Mouse (Mus musculus): ENCODE data around the gene Kdm4b. TPM values are rescaled to one million over a fixed set of nuclear protein-coding genes. Genes with fewer than 3 reads are reported as not detected.

Kdm4b gene
- total RNA-seq, 2 experiments from 2014 or later = 87.8 to 96.3 TPM

GRCm38 (mm10) chr17:56332987-56333386, 7.1 kb downstream of the Kdm4b start:
- no peak for DNase-seq (ENCODE audit: low spot score in 2 of 2)
- no peak overlapping the region for H3K4me3 ChIP-seq
- TF ChIP-seq CTCF (conservative IDR thresholded peaks at IDR 0.05) = peak; percentile 59; the same call in 1 of the 2 replicates
- H3K27ac ChIP-seq = no peak overlapping the region

GRCm38 (mm10) chr17:56337190-56337589, 11.3 kb downstream of the Kdm4b start:
- DNase-seq (ENCODE audit: low spot score in 2 of 2) = peak in 1 of 2 experiments; percentile 55
- peak; percentile 82 for TF ChIP-seq CTCF (conservative IDR thresholded peaks at IDR 0.05)
- no peak overlapping the region; the same call in 1 of the 2 replicates for H3K27ac ChIP-seq
- H3K4me3 ChIP-seq = no peak overlapping the region

- Histone ChIP-seq H3K4me3 (no peak overlapping the region), H3K27ac (no peak overlapping the region)
- TF ChIP-seq CTCF (conservative IDR thresholded peaks at IDR 0.05) = no peak
- no peak for DNase-seq (ENCODE audit: low spot score in 2 of 2)
Measured at GRCm38 (mm10) chr17:56337791-56338190, 11.9 kb downstream of the Kdm4b start.

DNA sequence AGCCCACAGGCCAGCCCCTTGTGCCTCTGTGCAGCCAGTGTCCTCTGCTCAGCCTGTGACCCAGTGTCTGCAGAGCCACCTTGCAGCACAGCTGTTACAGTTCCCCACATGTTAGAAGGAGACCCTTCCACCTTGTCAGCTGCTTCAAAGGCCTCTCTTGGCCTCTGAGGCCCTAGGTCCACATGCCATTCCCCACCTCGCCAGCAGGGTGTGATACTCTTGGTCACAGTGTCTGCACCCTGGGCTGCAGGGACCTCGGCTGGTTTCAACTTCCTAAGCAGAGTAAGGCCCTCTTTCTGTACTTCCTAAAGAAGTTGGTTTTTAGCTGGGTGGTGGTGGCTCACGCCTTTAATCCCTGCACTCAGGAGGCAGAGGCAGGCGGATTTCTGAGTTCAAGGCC, 13.0 kb downstream of the Kdm4b start:
- H3K4me3 ChIP-seq = no peak overlapping the region

GRCm38 (mm10) chr17:56340717-56341116, 14.9 kb downstream of the Kdm4b start:
- Histone ChIP-seq H3K4me3 (no peak overlapping the region), H3K27ac (peak overlapping the region; percentile 39; the same call in 1 of the 2 replicates)
- no peak for DNase-seq (ENCODE audit: low spot score in 2 of 2)
- no peak for TF ChIP-seq CTCF (conservative IDR thresholded peaks at IDR 0.05)

More for the DNA sequence above, 13.0 kb downstream of the Kdm4b start:
- peak; percentile 76 for TF ChIP-seq CTCF (conservative IDR thresholded peaks at IDR 0.05)
- DNase-seq (ENCODE audit: low spot score in 2 of 2) = no peak
- H3K27ac ChIP-seq = no peak overlapping the region

GRCm38 (mm10) chr17:56343466-56343865, 17.6 kb downstream of the Kdm4b start:
- no peak for TF ChIP-seq CTCF (conservative IDR thresholded peaks at IDR 0.05)
- H3K4me3 ChIP-seq = no peak overlapping the region
- DNase-seq (ENCODE audit: low spot score in 2 of 2) = no peak
- no peak overlapping the region for H3K27ac ChIP-seq

DNA sequence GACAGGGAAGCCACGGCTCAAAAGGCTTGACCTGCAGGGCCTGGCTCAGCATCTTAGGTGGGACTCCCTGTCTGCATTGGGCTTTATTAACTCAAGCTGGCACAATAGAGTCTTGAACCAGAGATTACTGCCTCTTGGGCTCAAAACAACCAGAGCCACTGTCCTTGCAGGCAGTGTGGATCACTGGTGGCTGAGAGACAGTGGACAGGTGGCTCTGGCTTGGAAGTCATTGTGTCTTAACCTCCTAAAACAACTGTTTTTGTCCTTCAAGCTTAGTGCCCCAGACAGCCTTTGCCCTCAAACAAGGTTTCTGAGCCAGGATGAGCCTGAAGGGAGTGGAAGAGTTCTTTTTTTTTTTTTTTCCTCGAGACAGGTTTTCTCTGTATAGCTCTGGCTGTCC, 19.5 kb downstream of the Kdm4b start:
- no peak overlapping the region for H3K27ac ChIP-seq
- DNase-seq (ENCODE audit: low spot score in 2 of 2) = no peak
- no peak for TF ChIP-seq CTCF (conservative IDR thresholded peaks at IDR 0.05)
- no peak overlapping the region for H3K4me3 ChIP-seq

- H3K4me3 ChIP-seq = no peak overlapping the region
- no peak for DNase-seq (ENCODE audit: low spot score in 2 of 2)
- no peak overlapping the region for H3K27ac ChIP-seq
Measured at GRCm38 (mm10) chr17:56348128-56348527, 22.3 kb downstream of the Kdm4b start.

DNA sequence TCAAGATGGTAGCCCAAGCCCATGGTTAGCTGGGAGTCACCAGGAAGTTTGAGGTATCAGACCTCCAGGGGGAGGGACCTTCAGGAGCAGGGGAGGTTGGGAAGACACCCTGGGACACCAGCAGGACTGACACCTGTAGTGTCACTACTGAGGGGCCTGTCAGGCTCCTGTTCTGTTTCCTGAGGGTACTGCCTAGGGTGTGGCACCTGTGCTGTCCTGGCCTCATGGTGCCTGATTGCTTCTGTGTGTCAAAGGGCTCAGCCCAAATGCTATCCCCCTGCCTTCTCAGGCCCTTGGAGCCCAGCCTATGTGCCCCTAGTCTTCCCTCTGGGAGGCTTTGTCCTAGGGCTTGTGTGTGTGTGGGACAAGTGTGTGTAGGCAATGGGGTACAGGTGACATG, 22.7 kb downstream of the Kdm4b start:
- TF ChIP-seq CTCF (conservative IDR thresholded peaks at IDR 0.05) = no peak
- Histone ChIP-seq H3K27ac (no peak overlapping the region), H3K4me3 (no peak overlapping the region)
- DNase-seq (ENCODE audit: low spot score in 2 of 2) = no peak

More at GRCm38 (mm10) chr17:56348128-56348527, 22.3 kb downstream of the Kdm4b start:
- TF ChIP-seq CTCF (conservative IDR thresholded peaks at IDR 0.05) = no peak

DNA sequence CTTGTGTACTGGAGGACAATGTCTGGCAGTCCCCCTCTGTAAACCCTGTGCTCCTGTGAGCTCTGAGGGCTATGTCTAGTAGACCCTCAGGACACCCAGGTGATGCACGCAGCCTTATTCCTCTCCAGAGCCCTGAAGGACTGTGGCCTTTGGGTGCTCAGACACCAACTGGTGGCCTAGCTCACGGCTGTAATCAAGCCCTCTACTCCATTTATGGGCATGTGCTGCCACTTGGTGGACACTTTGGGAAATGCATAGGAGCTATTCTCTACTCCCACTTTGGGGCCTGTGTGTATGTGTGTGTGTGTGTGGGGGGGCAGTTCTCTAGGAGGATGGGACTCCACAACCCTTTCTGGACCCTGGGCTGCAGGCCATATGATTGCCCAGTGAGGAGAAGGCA, 24.8 kb downstream of the Kdm4b start:
- TF ChIP-seq CTCF (conservative IDR thresholded peaks at IDR 0.05) = peak; percentile 91
- Histone ChIP-seq H3K27ac (no peak overlapping the region), H3K4me3 (no peak overlapping the region)
- peak; percentile 56 to 87 for DNase-seq (ENCODE audit: low spot score in 2 of 2)

- H3K4me3 ChIP-seq = no peak overlapping the region
- 0 out of 2 replicates have a peak overlapping the region, but pooled peaks have one; percentile 39 for H3K27ac ChIP-seq
- TF ChIP-seq CTCF (conservative IDR thresholded peaks at IDR 0.05) = peak; percentile 95
- DNase-seq (ENCODE audit: low spot score in 2 of 2) = peak; percentile 74 to 76
Measured at GRCm38 (mm10) chr17:56356921-56357885, 31.3 kb downstream of the Kdm4b start.

DNA sequence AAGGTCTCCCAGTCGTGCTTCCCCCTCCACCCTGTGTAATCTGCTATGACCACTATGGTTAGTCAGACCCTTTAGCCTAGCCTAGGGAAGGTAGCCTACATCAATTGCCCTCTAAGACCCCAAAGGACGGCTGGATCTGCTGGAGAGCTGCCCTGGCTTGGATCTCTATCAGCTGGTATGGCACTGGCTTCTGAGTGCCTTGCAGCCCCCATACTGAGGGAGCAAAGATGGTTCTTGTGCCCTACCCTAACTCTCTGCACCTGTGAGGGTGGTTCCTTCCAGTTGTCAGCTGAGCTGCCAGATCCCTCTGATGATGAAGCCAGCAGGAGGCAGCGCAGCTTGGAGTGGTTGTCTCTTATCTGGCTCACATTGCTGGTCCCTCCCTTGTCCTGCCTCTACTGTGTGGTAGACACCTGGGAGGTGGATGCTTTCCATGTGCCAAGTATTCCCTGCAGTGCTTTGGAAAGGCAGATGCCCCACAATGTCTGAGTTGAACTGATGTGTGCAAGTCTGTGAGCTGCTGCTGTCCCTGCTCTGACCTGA, 33.4 kb downstream of the Kdm4b start:
- no peak; the same call in 1 of the 2 replicates for TF ChIP-seq CTCF (conservative IDR thresholded peaks at IDR 0.05)
- DNase-seq (ENCODE audit: low spot score in 2 of 2) = no peak
- Histone ChIP-seq H3K4me3 (no peak overlapping the region), H3K27ac (peak overlapping the region; percentile 92)

GRCm38 (mm10) chr17:56359864-56360263, 34.0 kb downstream of the Kdm4b start:
- Histone ChIP-seq H3K4me3 (no peak overlapping the region), H3K27ac (peak overlapping the region; percentile 92)
- no peak for TF ChIP-seq CTCF (conservative IDR thresholded peaks at IDR 0.05)
- DNase-seq (ENCODE audit: low spot score in 2 of 2) = no peak

Data from layer of hippocampus, adult 2 months (tissue).